Mouse (Mus musculus) liver, embryonic 12.5 days (tissue): ENCODE results near the gene Prss40. TPM values are rescaled to one million over a fixed set of nuclear protein-coding genes. Genes with fewer than 3 reads are reported as not detected.

Experiments
- polyA plus RNA-seq: library from polyadenylated mRNA; unstranded; fragments of >200 nt; fragmentation: Nextera tagmentation; extraction: Ambion mirVana; gene quantifications from 2 replicates; pipeline ENCODE4 v1.2.1, GENCODE M21; 2016

Prss40 gene
- polyA plus RNA-seq, 1 experiment from 2014 or later: not detected

Other genes starting within 250 kb of the Prss40 start
- 34.3 and 35.1 TPM in 2 replicates for gene Ccdc115, start 121.3 kb downstream of the Prss40 start, polyA plus RNA-seq
- 96.4 and 100 TPM in 2 replicates for gene Imp4, start 121.1 kb downstream of the Prss40 start, polyA plus RNA-seq
- gene Ptpn18, start 101.2 kb downstream of the Prss40 start, polyA plus RNA-seq: 18.6 and 19.1 TPM in 2 replicates
- gene Prss39, start 62.5 kb downstream of the Prss40 start, polyA plus RNA-seq: not detected in 2 replicates
- not detected in 2 replicates for gene Cfc1, start 25.3 kb downstream of the Prss40 start, polyA plus RNA-seq
- gene Amer3, start 18.7 kb upstream of the Prss40 start, polyA plus RNA-seq: not detected in 2 replicates